Mouse (Mus musculus) heart, postnatal 10 days (tissue): ENCODE measurements around the gene Cadm2. TPM values are rescaled to one million over a fixed set of nuclear protein-coding genes. Genes with fewer than 3 reads are reported as not detected.

Experiments
- DNase-seq, 2 experiments: peaks; one replicate each; pipeline ENCODE4 v3.0.0; 2021
- intact Hi-C: fragments of 180-260 bp; cut with DNase I; formaldehyde crosslinking; loops from one replicate; pipeline ENCODE4 v1.15.1; 2025
- total RNA-seq, 2 experiments: library from RNA; stranded (reverse); gene quantifications; 2 replicates each; pipeline ENCODE4 v1.2.3; 2021

The Cadm2 gene
- total RNA-seq, 2 experiments from 2014 or later: 0.22 to 0.37 TPM

DNA sequence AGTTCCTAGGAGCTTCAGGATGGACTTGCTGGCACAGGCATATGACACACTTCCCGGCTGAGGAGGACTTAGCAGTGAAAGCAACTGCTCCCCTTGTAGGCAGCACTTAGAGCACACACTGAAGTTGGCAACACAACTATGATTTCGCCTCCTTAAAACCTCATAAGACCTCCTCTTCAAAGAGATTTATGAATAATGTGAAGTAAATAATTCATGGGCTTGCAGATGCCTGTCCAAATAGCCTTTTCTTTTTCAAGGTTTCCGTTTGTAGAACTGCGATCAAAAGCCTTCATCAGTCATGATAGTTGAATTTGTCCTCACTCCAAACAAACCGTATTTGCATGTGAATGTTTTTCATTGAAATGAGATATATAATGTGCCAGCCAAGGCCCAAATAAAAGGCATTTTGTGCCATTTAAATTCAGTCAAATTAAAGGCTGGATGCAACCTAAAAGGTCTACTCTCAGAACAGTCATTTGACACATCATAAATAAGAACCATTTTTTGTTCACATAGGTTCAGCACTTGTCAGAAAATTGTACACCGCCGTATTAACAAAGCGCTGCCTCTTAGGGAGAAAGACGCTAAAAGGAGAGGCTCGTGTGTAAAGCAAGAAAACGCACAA is 651.1 kb downstream of the Cadm2 start:
- intact Hi-C loops: no loop called here
- DNase-seq: no peak

DNA sequence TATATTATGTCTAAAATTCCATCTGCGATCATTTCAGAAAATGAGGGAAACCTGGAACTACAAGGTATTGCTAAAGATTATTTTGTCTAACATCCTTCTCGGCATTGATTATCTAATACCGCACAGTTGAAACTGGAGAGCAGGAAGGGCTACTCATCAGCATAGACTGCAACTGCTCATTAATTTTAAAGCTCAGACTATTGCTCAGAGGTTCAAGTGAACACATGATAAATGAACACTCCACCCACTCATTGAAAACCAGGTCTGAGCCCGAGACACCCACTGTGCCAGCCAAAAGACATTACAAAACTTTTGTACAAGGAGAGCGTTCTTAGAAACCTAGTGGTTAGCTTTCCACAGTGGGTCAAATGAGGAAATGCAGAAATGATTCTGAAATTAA is 652.4 kb downstream of the Cadm2 start:
- no peak for DNase-seq
- intact Hi-C loops: no loop called here

DNA sequence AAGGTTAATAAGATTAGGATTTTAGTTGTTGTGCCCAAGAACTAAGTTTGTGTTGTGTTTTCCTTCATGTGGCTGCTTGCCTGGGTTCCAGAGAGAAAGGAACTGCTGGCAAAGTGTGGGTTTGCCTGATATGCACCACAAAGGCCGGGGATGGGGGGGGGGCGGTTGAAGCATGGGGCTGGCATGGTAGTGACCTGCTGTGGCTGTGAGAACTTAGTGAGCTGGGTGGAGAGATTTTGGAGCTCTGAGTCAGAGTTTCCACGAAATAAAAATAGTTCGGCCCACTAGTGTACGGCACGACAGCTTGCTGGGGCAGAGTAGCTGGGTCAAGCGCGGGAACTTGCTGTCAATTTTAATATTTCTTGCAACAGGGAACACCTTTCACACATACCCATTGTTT is 653.0 kb downstream of the Cadm2 start:
- DNase-seq: no peak
- intact Hi-C loops: no loop called here

DNA sequence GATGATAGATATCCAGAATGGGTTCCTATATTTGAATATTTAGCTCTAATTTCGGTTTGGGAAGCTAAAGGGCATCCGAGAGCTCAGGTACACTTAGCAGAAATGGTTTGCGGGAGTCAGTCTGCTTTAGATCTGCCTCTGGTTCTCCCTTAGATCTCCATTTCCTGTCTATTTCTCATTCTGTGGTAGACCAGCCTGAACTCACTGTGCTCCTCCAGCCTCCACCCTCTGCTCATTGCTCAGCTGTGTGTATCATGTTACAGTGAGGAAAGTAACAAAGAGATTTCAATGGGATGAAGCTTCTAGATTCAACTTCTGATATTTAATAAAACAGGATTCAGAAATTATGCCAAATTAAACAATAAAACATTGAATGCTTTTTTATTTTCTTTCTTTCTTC is 661.6 kb downstream of the Cadm2 start:
- intact Hi-C loops: no loop called here
- no peak for DNase-seq

DNA sequence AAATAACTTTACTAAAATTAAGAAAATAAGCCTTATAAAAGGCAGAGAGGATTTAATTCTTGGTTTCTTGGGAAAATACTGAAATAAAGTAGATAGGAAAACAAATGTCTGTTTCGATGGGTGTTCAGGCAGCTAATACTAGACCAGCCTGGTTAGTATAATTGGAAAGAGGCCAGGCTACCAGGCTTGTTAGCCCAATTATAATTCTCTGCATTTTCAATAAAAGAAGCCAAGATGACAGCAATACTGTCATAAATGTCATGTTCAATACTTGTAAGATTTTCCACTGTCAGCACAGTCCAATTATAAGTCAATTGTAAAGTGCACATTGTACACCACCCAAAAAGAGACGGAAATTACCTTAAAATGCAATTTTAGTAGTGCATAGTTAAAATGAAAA is 664.8 kb downstream of the Cadm2 start:
- intact Hi-C loops: no loop called here

DNA sequence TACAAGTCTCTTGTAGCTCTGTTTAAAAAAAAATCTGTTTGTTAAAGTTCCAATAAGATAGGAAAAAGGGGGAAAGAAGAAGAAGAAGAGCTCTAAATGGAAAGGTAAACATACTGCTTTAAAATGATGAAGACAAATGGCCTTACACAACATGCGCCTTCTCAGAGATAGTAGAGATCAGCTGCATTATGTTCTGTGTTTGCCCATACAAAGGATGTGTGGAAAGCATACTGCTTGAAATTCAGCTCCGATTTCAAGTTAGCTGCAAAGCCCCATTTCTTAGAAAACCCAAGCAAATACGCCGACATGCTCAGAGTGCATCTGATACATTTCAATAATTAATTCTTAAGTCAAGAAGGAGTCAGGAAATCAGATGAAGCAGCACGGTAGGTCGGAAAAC is 684.4 kb downstream of the Cadm2 start:
- intact Hi-C loops: no loop called here
- no peak for DNase-seq

More for the DNA sequence above, 664.8 kb downstream of the Cadm2 start:
- DNase-seq: no peak

DNA sequence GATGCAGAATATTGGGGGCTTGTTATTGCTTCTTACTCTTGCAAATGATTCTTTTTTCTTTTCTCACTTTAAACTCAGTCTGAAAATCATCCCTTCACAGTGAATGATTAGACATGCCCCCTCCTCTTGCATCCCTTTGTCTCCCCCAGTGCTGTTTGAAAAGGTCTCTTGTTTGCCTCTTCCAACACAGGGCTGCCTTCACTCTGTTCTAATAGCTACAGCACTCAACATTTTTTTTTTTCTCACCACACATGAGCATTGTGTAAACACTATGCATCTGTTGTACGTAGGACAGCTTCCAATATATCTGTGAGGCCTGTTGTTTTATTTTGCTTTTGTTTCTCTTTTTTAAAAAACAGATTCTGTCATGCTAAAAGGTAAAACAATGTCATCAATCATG is 695.2 kb downstream of the Cadm2 start:
- DNase-seq: no peak
- intact Hi-C loops: no loop called here

DNA sequence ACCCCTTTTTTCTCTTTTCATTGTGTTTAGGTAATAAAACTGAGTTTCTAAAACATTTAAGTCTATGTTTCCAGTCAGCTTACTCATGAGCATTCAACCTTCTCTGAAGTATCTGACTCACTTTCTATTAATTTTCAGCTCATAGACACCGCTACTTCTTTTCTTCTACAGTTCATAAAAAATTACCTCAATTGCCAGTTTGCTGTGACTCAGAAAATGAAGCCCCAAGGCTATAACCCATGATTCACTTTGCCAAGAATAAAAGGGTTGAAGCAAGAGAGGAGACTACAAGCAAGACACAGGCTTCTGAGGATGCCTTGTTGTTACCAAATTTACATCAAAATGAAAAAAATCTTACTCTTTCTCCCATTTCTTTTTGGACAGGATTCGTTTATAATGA is 698.0 kb downstream of the Cadm2 start:
- intact Hi-C loops: no loop called here

DNA sequence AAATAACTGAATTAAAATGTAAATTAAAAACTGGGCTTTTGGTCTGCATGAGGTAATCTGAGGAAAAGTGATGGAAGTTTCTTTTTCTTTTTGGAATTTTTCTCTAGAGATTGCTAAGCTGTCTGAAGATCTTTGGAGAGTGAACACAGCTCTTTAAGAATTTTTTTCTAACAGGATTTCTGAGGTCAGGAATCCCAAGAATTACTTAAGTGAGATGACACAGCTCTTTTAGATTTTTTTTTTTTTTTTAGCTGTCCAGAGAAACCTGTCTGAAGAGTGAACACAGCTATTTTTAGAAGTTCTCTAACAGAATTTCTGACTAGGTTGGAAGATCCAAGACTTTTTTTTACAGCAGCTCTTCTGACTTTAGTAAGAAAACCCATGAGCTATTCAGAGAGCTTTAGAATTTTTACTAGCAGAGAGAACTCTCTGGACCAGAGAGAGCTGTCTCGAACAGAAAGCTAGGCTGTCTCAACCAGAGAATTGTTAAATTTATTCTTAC is 699.2 kb downstream of the Cadm2 start:
- intact Hi-C loops: no loop called here
- DNase-seq: no peak

More for the DNA sequence above, 698.0 kb downstream of the Cadm2 start:
- DNase-seq: no peak

DNA sequence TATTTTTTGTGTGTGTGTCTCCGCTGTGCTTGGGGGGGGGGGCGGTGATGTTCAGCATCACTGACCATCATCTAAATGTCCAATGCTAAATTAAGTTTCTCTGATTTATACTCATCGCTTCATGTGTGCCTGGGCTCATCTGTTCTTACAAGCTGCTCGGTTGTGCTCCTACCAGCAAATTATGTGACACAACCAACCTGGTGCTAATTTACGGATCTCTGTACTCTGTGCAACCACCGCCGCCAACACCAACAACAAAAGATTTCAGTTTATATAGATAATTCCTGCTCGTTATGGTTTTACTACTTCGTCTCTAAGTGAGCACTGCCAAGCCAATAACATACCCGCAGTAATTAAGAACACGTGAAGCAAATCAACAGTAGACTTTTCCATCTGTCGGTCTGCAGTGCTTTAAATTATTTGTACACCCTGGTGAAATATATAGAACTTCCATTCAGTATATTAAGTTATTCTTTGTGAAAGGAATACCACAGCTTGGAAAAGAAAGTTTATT is 700.8 kb downstream of the Cadm2 start:
- intact Hi-C loops: no loop called here
- no peak for DNase-seq

DNA sequence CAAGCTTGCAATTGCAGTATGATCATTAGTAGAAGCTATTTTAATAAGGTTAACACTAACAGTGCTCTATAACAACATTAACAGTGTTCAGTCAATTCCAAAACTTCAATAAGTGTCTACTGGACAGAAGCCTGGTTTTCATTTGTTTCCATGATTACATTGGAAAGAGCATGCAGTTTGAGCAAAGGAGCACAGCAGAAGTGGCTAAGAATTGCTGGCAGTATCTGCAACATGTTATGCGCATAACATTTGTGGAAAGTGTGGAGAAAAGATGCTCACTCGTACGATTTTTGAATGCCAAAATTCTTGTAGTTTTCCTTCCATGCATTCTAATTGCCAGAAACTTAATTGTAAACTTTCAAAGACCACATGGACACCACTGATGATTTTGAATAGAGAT is 718.9 kb downstream of the Cadm2 start:
- DNase-seq: no peak
- intact Hi-C loops: no loop called here

DNA sequence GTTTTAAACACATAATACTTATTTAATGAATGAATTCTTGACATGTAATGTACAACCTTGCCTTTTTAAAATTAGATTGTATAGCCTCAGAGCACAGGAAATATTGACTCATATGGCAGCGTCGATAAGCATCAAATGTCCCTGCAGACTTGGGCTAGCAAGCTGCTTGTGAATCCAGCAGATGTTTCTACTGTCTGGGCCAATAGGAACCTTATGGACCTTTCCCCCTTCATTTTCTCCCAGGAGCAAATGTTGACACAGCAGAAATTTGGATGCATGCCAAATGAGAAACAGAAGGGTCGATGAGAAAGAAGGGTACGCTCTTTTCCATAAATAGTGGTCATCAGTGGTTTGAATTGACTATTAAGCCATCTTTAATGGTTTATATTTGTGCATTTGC is 720.0 kb downstream of the Cadm2 start:
- intact Hi-C loops: no loop called here
- no peak for DNase-seq

DNA sequence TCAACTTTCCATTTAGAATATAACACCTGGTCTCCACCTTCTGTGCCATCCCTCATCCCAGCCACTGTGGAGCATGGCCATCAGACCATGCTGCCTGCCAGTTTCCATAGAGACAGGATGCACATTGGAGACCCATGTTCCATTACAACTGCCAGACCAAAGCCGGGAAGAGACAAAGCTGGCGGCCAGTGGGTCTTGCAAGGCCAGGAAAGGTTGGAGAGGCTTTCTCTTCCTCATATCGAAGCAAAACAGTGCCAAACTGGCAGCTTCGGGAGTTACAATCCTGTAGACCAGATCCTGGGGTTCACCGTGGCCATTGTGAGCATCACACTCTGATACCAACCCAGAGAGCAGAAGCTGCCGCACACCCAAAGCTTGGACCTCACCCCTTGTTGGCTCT is 728.3 kb downstream of the Cadm2 start:
- intact Hi-C loops: no loop called here
- no peak for DNase-seq

DNA sequence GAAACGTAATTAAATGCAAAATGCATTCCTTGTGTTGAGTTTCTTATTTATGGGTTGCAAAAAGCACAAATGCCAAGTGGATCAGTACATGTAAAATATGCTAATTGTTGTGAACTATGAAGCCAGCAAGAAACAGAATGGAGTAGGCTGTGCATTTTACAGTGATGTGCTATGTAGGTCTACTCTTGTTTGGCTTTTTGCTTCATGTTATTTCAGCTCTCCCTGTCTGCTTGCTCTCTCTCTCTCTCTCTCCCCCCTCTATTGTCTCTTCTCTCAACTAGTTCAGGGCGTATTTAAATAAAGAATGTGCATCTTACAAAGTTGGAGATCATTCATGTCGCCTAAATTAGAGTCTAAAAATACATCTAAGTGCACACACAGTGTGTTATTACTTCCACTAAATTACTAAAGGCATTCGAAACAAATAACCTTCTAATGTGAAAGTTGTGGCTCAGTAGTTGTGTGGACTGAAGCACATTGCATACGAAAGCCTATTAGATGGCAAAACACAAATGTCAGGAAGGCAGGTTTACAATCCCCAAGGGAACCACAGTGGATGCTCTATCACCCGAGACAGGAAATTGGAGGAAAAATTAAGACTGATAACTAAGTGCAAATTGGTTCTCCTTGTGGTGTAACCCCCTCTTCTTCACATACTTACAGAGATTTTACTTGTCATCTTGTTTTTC is 729.0 kb downstream of the Cadm2 start:
- DNase-seq: no peak
- intact Hi-C loops: no loop called here

DNA sequence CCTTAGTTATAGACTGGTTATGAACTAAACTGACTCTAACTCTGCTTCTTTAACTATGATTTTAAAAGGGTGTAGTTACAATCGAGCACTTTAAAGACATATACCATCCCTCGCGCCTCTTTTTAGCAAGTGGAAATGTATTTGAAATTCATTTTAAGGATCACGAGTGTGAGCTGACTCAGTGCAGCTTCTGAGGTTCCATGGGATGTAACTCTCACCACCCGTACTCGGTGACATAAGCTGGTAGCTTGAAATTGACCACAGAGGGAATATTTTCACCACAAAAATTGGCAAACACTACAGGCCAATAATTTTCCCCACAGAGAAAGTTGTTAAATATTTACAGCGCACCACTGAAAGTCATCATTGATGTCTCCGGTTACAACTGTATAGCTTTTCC is 730.8 kb downstream of the Cadm2 start:
- intact Hi-C loops: no loop called here
- no peak for DNase-seq

DNA sequence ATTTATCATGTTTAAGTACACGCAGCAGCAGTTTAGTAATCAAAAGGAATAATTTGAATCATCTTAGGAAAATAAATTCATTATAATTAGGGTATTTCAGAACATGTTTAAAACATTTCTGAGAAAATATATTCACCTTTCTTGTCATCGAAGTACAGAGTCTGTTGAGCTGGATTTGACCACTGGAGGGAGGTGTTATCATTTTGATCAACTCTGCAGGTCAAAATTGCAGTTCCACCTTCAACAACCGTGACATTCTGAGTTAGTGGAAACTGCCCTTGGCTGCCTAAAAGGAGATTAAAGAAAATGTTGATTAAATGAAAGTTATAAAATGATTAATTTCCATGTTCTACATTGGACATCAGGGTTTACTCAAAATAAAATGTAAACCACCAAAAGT is 738.1 kb downstream of the Cadm2 start:
- no peak for DNase-seq
- intact Hi-C loops: no loop called here

DNA sequence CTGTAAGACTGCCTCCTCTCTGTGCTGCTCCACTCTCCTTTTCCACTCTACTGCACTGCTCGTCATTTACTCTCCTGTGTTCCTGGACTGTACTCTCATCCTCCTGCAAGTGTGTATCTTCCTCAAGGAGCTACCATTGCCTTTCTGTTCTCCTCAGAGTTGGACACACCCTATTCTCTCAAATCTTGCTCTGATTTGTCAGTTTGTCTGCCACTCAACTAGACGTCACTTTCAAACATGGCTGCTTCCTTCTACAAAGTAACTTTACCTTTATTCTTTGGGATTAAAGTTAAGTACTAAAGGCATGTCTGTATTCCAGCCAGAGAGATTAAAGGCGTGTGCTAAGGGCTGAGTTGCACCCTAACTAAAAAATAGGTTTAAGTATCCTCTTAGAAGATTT is 749.5 kb downstream of the Cadm2 start:
- no peak for DNase-seq
- intact Hi-C loops: no loop called here

DNA sequence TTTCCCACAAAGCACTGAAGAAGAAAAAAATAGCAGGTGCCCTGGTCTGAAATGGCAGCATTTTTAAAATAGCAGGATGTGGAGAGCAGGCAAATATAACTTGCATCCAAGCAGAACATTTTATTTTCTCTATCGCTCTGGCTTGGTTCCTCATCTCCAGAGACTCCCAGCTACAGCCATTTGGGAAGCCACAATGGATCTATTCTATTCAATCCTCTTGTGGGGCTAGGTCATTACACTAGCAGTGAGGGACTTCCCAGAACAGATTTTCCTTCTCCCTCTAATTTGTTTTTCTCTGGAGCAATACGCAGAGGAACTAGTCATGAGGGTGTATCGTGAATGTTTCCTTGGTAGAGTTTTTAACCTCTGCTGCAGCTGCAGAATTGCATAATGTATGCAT is 769.7 kb downstream of the Cadm2 start:
- intact Hi-C loops: no loop called here
- peak; percentile 4 to 10 for DNase-seq

DNA sequence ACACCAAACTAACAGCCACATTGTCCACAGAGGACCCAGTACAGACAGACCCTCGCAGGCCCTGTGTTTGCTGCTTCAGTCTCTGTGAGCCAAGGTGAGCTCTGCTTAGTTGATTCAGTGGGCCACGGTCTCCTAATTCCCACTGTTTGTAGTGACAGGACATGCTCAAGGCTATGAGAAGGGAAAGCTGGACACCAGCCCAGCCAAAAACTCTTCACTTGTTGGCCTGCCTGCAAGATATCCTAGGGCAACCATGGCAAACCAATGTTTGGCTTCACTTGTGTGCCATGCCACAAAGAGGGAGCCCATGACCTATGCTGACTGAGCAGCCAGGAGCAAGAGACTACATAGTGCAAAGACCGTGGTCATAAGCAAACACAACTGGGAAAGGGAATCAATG is 795.8 kb downstream of the Cadm2 start:
- DNase-seq: no peak
- intact Hi-C loops: no loop called here

DNA sequence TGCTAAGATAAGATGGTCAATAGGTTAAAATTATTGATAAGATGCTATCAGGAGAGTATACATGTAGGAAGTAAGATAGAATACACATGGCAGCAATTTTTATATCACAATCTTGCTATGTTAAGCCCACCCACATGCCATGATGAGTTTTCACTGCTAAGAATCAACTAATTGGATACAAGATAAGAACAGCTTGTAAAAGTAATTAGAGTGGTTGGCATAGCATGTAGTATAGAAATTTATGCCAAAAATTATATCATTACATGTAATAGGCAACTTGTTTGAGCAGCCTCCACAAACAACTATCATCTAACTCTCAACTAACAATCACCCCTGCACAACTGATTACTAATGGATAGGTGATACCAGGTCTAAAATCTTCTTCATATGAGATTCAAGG is 809.2 kb downstream of the Cadm2 start:
- DNase-seq: no peak
- intact Hi-C loops: no loop called here

DNA sequence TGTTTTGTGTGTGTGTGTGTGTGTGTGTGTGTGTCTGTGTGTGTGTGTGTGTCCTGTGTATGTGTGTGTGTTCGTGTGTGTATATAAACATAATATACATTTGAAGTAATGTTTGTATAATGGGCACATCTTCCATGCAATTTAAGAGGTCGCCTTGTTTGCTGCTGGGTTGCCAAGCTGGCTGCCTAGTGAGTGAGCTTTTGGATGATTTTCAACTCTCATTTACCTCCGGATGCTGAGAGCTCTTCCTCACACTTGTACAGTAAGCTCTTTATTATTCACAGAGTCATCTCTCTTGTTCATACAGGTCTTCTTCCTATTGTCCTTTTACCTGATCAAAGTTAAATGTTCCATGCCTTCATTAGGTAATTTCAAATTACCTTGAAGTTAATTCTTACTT is 822.5 kb downstream of the Cadm2 start:
- intact Hi-C loops: no loop called here
- DNase-seq: no peak

DNA sequence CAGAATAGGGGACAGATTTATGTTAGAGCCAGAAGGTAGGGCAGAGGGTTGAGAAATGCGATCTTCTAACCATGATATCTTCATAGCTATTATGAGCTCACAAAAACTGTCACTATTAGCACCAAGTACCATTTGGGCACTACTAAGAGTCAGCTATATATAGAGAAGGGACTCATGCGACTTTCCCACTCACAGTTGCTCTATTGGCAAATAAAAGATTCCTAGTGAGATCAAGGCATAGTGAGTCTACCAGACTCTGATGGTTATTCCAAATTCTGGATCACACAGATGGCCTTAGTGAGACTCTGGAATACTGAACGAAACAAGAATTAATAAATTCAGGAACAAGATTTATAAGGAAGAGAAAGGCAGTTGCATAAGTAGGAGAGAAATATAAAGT is 827.6 kb downstream of the Cadm2 start:
- intact Hi-C loops: no loop called here
- no peak for DNase-seq

DNA sequence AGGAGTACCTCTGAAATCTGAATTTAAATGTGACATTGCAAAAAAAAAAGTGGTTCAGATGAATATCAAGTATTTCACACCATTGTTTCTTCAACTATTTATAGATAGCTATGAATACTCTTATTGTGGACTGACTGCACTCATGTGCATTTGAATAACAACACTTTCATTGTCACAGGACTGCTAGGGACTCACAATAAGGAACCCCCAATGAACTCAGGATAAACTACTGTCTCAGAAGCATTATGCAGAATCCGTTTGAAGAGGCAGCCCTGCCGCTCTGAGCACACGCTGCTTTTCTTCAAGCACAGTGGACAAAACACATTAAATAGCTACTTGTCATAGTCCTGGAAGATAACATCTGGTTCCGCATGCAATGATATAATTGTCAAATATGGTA is 848.8 kb downstream of the Cadm2 start:
- DNase-seq: no peak
- intact Hi-C loops: no loop called here
